Mouse (Mus musculus) spleen, adult 2 months (tissue): ENCODE data around the gene Ryr1.

Experiments
- CTCF ChIP-seq: fragments of 200-500 bp; IDR thresholded peaks from 2 replicates; pipeline ENCODE4 v1.5.1; 2011; ENCODE audit warnings: mild to moderate bottlenecking, inconsistent platforms; ENCODE audit not compliant: insufficient read depth, insufficient read length, insufficient replicate concordance; ENCODE audit errors: extremely low read depth
- POLR2A ChIP-seq: fragments of 200-500 bp; IDR thresholded peaks from 2 replicates; pipeline ENCODE4 v1.6.1; 2011; ENCODE audit warnings: low read depth, low read length, inconsistent platforms

DNA sequence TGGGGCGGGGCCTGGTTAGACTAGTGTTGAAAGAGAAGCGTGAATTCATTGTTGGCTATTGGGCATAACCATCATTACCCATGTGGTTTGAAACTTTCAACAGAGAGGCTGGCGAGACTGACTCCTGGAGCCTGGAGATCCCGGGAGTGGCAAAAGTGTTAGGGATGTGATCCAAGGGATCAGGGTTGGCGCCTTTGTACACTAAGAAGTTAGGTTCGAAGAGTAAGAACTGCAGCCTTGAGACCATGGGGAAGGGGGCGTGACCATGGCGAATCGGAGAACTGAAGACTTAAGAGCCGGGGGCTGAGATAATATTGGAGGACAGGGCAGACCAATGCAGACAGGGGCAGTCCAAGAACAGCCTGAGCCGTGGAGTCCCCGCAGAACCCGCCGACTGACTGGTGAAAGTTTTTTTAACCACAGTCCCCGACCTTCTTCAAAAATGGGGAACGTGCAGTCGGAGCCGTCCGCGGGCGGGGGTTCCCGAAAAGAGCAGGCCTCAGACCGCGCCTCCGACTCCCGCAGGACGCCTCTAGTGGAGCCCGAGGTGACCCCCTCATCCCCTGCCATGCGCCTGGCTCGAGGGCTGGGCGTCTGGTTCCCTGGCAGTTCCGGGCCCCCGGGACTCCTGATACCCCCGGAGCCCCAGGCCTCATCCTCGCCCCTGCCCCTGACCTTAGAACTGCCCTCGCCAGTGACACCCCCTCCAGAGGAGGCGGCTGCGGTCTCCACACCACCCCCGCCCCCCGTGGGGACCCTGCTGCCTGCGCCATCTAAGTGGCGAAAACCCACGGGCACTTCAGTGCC is 46.0 kb upstream of the Ryr1 start:
- no peak for TF ChIP-seq CTCF
- TF ChIP-seq POLR2A, result no peak
